Mouse (Mus musculus): ENCODE measurements around the gene Olfr959.

The Olfr959 gene

GRCm38 (mm10) chr9:39575469-39575868 is at the start of gene Olfr959:
TSS of gene Olfr959 (minus strand) at chr9:39575569.
- ATAC-seq (ENCODE audit: low TSS enrichment), result no peak

- no peak for ATAC-seq (ENCODE audit: low TSS enrichment)
Measured at GRCm38 (mm10) chr9:39624711-39625110, 49.3 kb upstream of the Olfr959 start.

GRCm38 (mm10) chr9:39623783-39624182 is 48.4 kb upstream of the Olfr959 start:
- no peak for ATAC-seq (ENCODE audit: low TSS enrichment)

- no peak for ATAC-seq (ENCODE audit: low TSS enrichment)
Measured at GRCm38 (mm10) chr9:39621073-39621472, 45.7 kb upstream of the Olfr959 start, which contains the start of gene Olfr960. TSS of gene Olfr960 (plus strand) at chr9:39621373.

- peak; percentile 77; the same call in 1 of the 2 replicates for ATAC-seq (ENCODE audit: low TSS enrichment)
Measured at GRCm38 (mm10) chr9:39611953-39612352, 36.6 kb upstream of the Olfr959 start.

GRCm38 (mm10) chr9:39610355-39610754 is 35.0 kb upstream of the Olfr959 start, which contains the start of gene Olfr148:
TSS of gene Olfr148 (plus strand) at chr9:39610655.
- no peak for ATAC-seq (ENCODE audit: low TSS enrichment)

DNA sequence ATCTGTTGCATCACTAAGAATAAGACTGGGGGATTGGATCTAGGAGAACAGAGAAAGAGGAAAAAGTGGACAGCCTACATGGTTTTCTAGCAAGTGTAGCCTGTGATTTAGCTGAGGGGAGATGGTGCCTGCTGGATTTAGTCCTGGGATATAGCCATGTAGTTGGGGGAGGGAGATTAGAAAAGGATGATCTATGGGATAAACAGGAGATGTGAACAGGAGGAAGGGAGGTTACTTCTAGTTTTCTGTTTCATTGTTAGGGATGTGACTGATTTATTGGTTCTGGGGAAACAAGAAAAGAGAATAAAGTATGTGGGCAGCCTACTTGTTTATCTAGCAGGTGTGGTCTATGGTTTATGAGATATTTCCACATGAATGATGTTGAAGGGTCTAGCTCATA is 33.1 kb upstream of the Olfr959 start:
- ATAC-seq (ENCODE audit: low TSS enrichment), result no peak

- ATAC-seq (ENCODE audit: low TSS enrichment), result no peak
Measured at GRCm38 (mm10) chr9:39603999-39604453, 28.7 kb upstream of the Olfr959 start, which contains the start of gene AW551984. TSS of gene AW551984 (minus strand) at chr9:39604403.

DNA sequence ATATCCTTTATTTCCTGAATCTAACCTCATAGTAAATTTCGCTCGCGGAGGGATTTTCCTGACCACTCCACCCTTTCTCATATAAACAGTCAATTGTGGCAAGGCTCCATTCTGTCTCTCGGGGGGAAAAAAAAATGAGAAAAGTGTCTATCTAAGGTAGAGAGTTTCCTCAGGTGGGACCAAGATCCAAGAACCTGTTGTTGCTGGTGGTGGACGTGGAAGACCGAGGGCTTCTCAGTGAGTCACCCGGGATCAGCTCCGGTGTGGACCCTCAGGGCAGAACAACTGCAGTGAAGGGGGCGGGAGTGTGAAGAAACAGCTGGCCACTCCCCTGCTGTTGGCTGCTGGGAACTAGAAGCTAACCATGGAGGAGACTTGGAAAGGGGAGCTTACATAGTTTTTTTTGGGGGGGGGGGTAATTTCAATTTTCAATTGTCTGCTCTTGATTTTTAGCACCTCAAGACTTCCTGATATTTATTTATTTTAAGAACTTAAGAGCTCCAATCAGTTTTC is 28.0 kb upstream of the Olfr959 start:
- no peak for ATAC-seq (ENCODE audit: low TSS enrichment)

- ATAC-seq (ENCODE audit: low TSS enrichment), result peak; percentile 65
Measured at GRCm38 (mm10) chr9:39602536-39603332, 27.4 kb upstream of the Olfr959 start.

DNA sequence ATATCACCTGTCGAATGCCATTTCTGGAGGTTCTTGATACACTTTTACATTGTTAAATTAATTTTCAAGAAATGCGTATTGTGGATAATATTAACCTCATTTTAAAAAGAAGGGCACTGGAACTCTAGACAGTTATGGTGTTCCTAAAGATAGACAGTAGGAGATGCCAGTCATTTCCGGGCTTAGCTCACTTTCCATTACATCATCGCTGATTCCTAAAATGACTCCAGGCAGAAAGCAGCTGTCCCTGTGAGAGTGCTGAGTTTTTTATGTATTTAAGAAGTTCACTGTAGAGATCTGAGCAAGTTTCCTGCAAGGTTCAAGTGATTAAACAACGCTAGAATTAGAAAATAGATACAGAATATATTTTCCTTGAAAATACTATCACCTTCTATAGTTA is 1.7 kb upstream of the Olfr959 start:
- ATAC-seq (ENCODE audit: low TSS enrichment), result no peak

DNA sequence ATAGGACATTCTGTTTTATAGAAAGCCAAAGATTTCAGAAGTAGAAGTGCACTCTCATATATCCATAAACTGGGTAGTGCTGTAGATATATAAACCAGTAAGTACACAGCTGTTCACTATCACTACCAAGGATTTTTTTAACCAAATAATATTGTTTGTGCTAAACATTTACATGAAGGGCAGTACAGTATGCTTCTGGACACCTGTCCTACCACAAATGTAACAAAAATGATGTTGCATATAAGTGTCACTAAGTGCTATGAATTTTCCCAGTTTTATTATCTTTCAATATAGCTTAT is 17.1 kb downstream of the Olfr959 start:
- peak; percentile 34; the same call in 1 of the 2 replicates for ATAC-seq (ENCODE audit: low TSS enrichment)

GRCm38 (mm10) chr9:39557529-39558348 is 17.6 kb downstream of the Olfr959 start:
- ATAC-seq (ENCODE audit: low TSS enrichment), result peak; percentile 99

GRCm38 (mm10) chr9:39553946-39554345 is 21.4 kb downstream of the Olfr959 start, which contains the start of gene Olfr958:
TSS of gene Olfr958 (minus strand) at chr9:39554054.
- ATAC-seq (ENCODE audit: low TSS enrichment), result no peak

DNA sequence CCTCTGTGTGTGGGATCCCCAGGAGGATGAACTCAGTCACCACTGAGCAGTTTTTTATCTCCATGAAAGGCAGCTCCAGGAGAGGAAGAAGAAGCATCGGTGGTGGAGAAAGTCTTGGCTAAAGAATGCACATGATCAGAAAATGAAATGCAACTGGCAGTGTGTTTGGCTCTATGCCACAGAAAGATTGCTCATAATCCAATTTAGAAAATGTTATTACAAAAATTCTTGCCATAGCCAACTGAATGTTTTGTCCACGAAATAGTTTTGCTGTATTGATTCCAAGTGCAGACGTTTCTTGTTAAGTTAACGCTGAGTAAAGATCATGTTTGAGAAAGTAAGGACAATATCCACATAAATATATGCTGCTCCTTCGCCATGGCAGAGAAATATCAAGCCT is 24.6 kb downstream of the Olfr959 start:
- ATAC-seq (ENCODE audit: low TSS enrichment), result no peak

DNA sequence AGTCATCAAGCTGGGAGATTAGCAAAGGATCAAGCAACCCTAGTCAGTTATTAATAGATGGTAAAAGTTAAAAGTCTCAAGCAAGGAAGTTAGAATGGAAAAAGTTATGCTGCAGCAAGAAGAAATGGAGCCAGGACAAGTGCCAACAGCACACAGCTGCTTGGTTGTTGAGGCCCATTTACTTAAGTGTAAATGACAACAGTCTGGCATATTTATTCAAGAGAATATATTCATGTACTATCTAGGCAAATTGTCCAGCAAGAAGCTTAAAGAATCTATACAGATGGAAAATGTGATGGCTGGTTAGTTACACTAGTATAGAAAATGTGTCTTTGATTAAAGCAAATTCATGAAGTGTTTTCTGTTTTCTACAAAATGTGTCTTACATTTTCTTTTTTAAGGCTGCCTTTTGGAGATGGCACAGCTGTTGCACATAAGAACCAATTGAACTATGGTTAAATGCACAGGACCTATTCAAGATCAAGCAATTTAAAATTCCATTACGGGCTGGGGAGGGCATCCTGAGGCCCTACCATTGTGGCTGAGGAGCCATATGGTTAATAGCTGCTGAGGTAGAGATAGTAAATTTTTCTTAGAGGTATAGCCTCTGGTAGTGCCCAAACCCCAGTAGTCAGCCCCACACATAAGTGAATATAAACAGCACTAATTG is 51.6 kb downstream of the Olfr959 start:
- ATAC-seq (ENCODE audit: low TSS enrichment), result no peak
